Mouse (Mus musculus): ENCODE results near the gene Ube2t. TPM values are rescaled to one million over a fixed set of nuclear protein-coding genes. Genes with fewer than 3 reads are reported as not detected.
A peak's percentile ranks its signal among the peaks of the same experiment; 100 is the strongest.

Gene Ube2t
- polyA plus RNA-seq, 1 experiment from 2014 or later, result 32.5 TPM

- 85% methylated on average over 7 of the region's 7 CpGs for WGBS
- H3K36me3 ChIP-seq, result no peaks in the 10 kb centered on the region
- no peak overlapping the region for H3K9ac ChIP-seq
- no peak overlapping the region for H3K4me2 ChIP-seq (replicated peaks)
- no peak overlapping the region for H3K4me3 ChIP-seq
- no peak overlapping the region for H3K27ac ChIP-seq
- ATAC-seq (ENCODE audit: low FRiP score, low read depth), result no peak
- H3K9me3 ChIP-seq, result no peaks in the 10 kb centered on the region
- peaks cover 13% of the 10 kb centered on the region for H3K4me1 ChIP-seq
- H3K27me3 ChIP-seq, result peaks cover 10% of the 10 kb centered on the region; the same call in 1 of the 2 replicates
Observed at GRCm38 (mm10) chr1:134996471-134996870, 34.1 kb downstream of the Ube2t start.

GRCm38 (mm10) chr1:134997568-134997967 lies 35.2 kb downstream of the Ube2t start:
- Histone ChIP-seq H3K27ac (no peak overlapping the region), H3K9ac (no peak overlapping the region), H3K36me3 (no peaks in the 10 kb centered on the region), H3K4me3 (no peak overlapping the region), H3K4me2 (replicated peaks) (no peak overlapping the region), H3K27me3 (peaks cover 10% of the 10 kb centered on the region; the same call in 1 of the 2 replicates), H3K4me1 (peaks cover 2% of the 10 kb centered on the region; the same call in 1 of the 2 replicates), H3K9me3 (no peaks in the 10 kb centered on the region)
- 77% methylated on average over 5 of the region's 5 CpGs for WGBS
- ATAC-seq (ENCODE audit: low FRiP score, low read depth), result no peak

GRCm38 (mm10) chr1:134998231-134998630 lies 35.9 kb downstream of the Ube2t start:
- Histone ChIP-seq H3K27ac (no peak overlapping the region), H3K27me3 (peaks cover 14% of the 10 kb centered on the region; the same call in 1 of the 2 replicates), H3K9ac (no peak overlapping the region), H3K36me3 (no peaks in the 10 kb centered on the region), H3K4me3 (no peak overlapping the region), H3K4me1 (peaks cover 6% of the 10 kb centered on the region; the same call in 1 of the 2 replicates), H3K4me2 (replicated peaks) (no peak overlapping the region), H3K9me3 (no peaks in the 10 kb centered on the region)
- 84% methylated on average over 8 of the region's 8 CpGs for WGBS
- ATAC-seq (ENCODE audit: low FRiP score, low read depth), result no peak

- Histone ChIP-seq H3K4me3 (no peak overlapping the region), H3K36me3 (no peaks in the 10 kb centered on the region), H3K9ac (no peak overlapping the region), H3K27ac (no peak overlapping the region), H3K4me2 (replicated peaks) (no peak overlapping the region), H3K9me3 (no peaks in the 10 kb centered on the region), H3K27me3 (peaks cover 14% of the 10 kb centered on the region), H3K4me1 (peaks cover 11% of the 10 kb centered on the region)
- WGBS, result 80% methylated on average over 9 of the region's 9 CpGs
- ATAC-seq (ENCODE audit: low FRiP score, low read depth), result no peak
Observed at GRCm38 (mm10) chr1:135000527-135000926, 38.2 kb downstream of the Ube2t start.

GRCm38 (mm10) chr1:135003346-135003745 lies 41.0 kb downstream of the Ube2t start:
- WGBS, result 69% methylated on average over 4 of the region's 4 CpGs
- Histone ChIP-seq H3K36me3 (no peaks in the 10 kb centered on the region), H3K4me2 (replicated peaks) (no peak overlapping the region)

GRCm38 (mm10) chr1:135005696-135006095 lies 43.3 kb downstream of the Ube2t start:
- H3K27ac ChIP-seq, result no peak overlapping the region

More at GRCm38 (mm10) chr1:135003346-135003745, 41.0 kb downstream of the Ube2t start:
- Histone ChIP-seq H3K27ac (no peak overlapping the region), H3K9me3 (no peaks in the 10 kb centered on the region), H3K4me3 (no peak overlapping the region), H3K27me3 (peaks cover 10% of the 10 kb centered on the region), H3K4me1 (peaks cover 15% of the 10 kb centered on the region), H3K9ac (no peak overlapping the region)
- no peak for ATAC-seq (ENCODE audit: low FRiP score, low read depth)

GRCm38 (mm10) chr1:135009833-135010232 lies 47.5 kb downstream of the Ube2t start:
- Histone ChIP-seq H3K9ac (no peak overlapping the region), H3K27ac (no peak overlapping the region), H3K27me3 (peaks cover 37% of the 10 kb centered on the region), H3K4me3 (no peak overlapping the region), H3K9me3 (no peaks in the 10 kb centered on the region), H3K4me1 (peaks cover 14% of the 10 kb centered on the region), H3K4me2 (replicated peaks) (no peak overlapping the region), H3K36me3 (no peaks in the 10 kb centered on the region)
- no peak for ATAC-seq (ENCODE audit: low FRiP score, low read depth)
- 82% methylated on average over 3 of the region's 3 CpGs for WGBS

More at GRCm38 (mm10) chr1:135005696-135006095, 43.3 kb downstream of the Ube2t start:
- WGBS, result 35% methylated on average over 7 of the region's 7 CpGs
- Histone ChIP-seq H3K9ac (no peak overlapping the region), H3K27me3 (peaks cover 11% of the 10 kb centered on the region), H3K4me1 (peaks cover 15% of the 10 kb centered on the region), H3K4me3 (no peak overlapping the region), H3K9me3 (no peaks in the 10 kb centered on the region), H3K4me2 (replicated peaks) (no peak overlapping the region), H3K36me3 (no peaks in the 10 kb centered on the region)
- no peak for ATAC-seq (ENCODE audit: low FRiP score, low read depth)

- H3K9ac ChIP-seq, result no peak overlapping the region
- no peak overlapping the region for H3K4me2 ChIP-seq (replicated peaks)
- peaks cover 25% of the 10 kb centered on the region for H3K4me1 ChIP-seq
- ATAC-seq (ENCODE audit: low FRiP score, low read depth), result no peak
- peaks cover 46% of the 10 kb centered on the region for H3K27me3 ChIP-seq
- H3K4me3 ChIP-seq, result no peak overlapping the region
- WGBS, result 91% methylated on average over 5 of the region's 5 CpGs
- no peaks in the 10 kb centered on the region for H3K36me3 ChIP-seq
- no peaks in the 10 kb centered on the region for H3K9me3 ChIP-seq
- H3K27ac ChIP-seq, result no peak overlapping the region
Observed at GRCm38 (mm10) chr1:135011912-135012311, 49.5 kb downstream of the Ube2t start.

- Histone ChIP-seq H3K9me3 (no peaks in the 10 kb centered on the region), H3K4me3 (no peak overlapping the region), H3K4me2 (replicated peaks) (no peak overlapping the region), H3K27ac (no peak overlapping the region), H3K36me3 (no peaks in the 10 kb centered on the region), H3K27me3 (peaks cover 51% of the 10 kb centered on the region), H3K9ac (no peak overlapping the region), H3K4me1 (peaks cover 31% of the 10 kb centered on the region)
- ATAC-seq (ENCODE audit: low FRiP score, low read depth), result no peak
- 80% methylated on average over 9 of the region's 9 CpGs for WGBS
Observed at GRCm38 (mm10) chr1:135012472-135012871, 50.1 kb downstream of the Ube2t start.

GRCm38 (mm10) chr1:135014921-135015445 lies 52.6 kb downstream of the Ube2t start:
- Histone ChIP-seq H3K4me1 (peaks cover 54% of the 10 kb centered on the region), H3K4me2 (replicated peaks) (no peak overlapping the region), H3K36me3 (no peaks in the 10 kb centered on the region), H3K4me3 (no peak overlapping the region), H3K9ac (no peak overlapping the region), H3K27me3 (peaks cover 62% of the 10 kb centered on the region), H3K27ac (no peak overlapping the region), H3K9me3 (no peaks in the 10 kb centered on the region)
- WGBS, result 36% methylated on average over 10 of the region's 10 CpGs
- 0 out of 2 replicates have a peak, but pooled peaks have one; percentile 8 for ATAC-seq (ENCODE audit: low FRiP score, low read depth)

- Histone ChIP-seq H3K36me3 (no peaks in the 10 kb centered on the region), H3K9me3 (no peaks in the 10 kb centered on the region), H3K27me3 (peaks cover 54% of the 10 kb centered on the region), H3K27ac (no peak overlapping the region), H3K4me2 (replicated peaks) (no peak overlapping the region), H3K9ac (no peak overlapping the region), H3K4me3 (no peak overlapping the region), H3K4me1 (peaks cover 75% of the 10 kb centered on the region)
- ATAC-seq (ENCODE audit: low FRiP score, low read depth), result no peak
- WGBS, result 75% methylated on average over 10 of the region's 10 CpGs
Observed at GRCm38 (mm10) chr1:135016907-135017655, 54.7 kb downstream of the Ube2t start.

GRCm38 (mm10) chr1:135017656-135018015 lies 55.3 kb downstream of the Ube2t start:
- peaks cover 48% of the 10 kb centered on the region for H3K27me3 ChIP-seq
- H3K9me3 ChIP-seq, result no peaks in the 10 kb centered on the region
- H3K4me1 ChIP-seq, result peaks cover 78% of the 10 kb centered on the region
- H3K27ac ChIP-seq, result no peak overlapping the region
- ATAC-seq (ENCODE audit: low FRiP score, low read depth), result no peak
- no peaks in the 10 kb centered on the region for H3K36me3 ChIP-seq
- H3K4me3 ChIP-seq, result no peak overlapping the region
- 36% methylated on average over 2 of the region's 2 CpGs for WGBS
- no peak overlapping the region for H3K4me2 ChIP-seq (replicated peaks)
- H3K9ac ChIP-seq, result no peak overlapping the region
